ENCODE assay signal across 21 mouse cellular contexts in the genomic region with DNA sequence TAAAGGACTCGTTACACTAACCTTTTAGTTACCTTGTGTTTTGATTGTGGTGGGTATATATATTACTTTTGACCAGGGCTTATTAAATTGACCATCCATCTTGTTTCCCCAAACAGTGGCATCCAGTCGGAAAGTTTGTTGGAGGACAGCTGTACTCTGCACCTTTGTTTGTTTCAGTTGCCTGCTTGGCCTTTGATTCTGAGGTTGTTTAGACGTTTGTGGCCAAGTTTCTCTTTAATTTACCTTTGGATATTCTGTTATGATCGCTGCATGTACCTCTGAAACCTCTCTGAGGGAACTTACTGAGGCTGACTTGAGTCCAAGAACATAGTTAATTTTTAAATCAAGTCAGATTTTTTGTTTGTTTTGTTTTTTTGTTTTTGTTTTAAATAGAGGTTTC.
DNase-seq lines count a peak whose midpoint lies in the region; ATAC-seq and TF ChIP-seq lines count a peak whose summit lies in the region.
"Had no signal": no experiment of that assay in that cellular context is flagged by ENCODE, and none has a peak within 500 bp of the region (broad histone marks: within the 10 kb centered on the region; RNA-seq: fewer than 3 reads in every experiment).

No protein-coding gene starts in this region.

- H3K4me2 ChIP-seq in liver, embryonic 11.5 days = no peak overlapping the region

- peak overlapping the region; percentile 89 for H3K27ac ChIP-seq in kidney, adult 2 months (ENCODE audit: insufficient read depth, low read depth, low read length)
- H3K27ac ChIP-seq in liver, adult 2 months (replicated peaks; ENCODE audit: insufficient read depth, low read depth, low read length) = no peak overlapping the region
- no peak overlapping the region for H3K27ac ChIP-seq in liver, embryonic 11.5 days (ENCODE audit: low read depth, low read length)

- 32% methylated on average over 4 of the region's 4 CpGs for WGBS in kidney, adult 2 months
- WGBS in liver, adult 2 months = 44% methylated on average over 4 of the region's 4 CpGs
- 84% methylated on average over 4 of the region's 4 CpGs for WGBS in liver, embryonic 11.5 days

- H3K27me3 ChIP-seq in kidney, adult 2 months (replicated peaks; ENCODE audit: control insufficient read depth, insufficient read depth, low read length) = no peaks in the 10 kb centered on the region
- H3K27me3 ChIP-seq in liver, adult 2 months (ENCODE audit: control insufficient read depth, insufficient read depth, low read length) = no peaks in the 10 kb centered on the region
- no peaks in the 10 kb centered on the region for H3K27me3 ChIP-seq in liver, embryonic 11.5 days (replicated peaks; ENCODE audit: control insufficient read depth, insufficient read depth, low read length)
- H3K27me3 ChIP-seq: Patski had no signal

- no peaks in the 10 kb centered on the region; the same call in 1 of the 2 replicates for H3K36me3 ChIP-seq in kidney, adult 2 months (ENCODE audit: control insufficient read depth, insufficient read depth, low read length)
- H3K36me3 ChIP-seq in liver, adult 2 months (ENCODE audit: control insufficient read depth, insufficient read depth, low read length) = no peaks in the 10 kb centered on the region
- no peaks in the 10 kb centered on the region for H3K36me3 ChIP-seq in liver, embryonic 11.5 days (ENCODE audit: control insufficient read depth, insufficient read depth, low read length)
- H3K36me3 ChIP-seq: G1E had no signal

- H3K79me2 ChIP-seq in liver, adult 2 months (ENCODE audit: control insufficient read depth, insufficient read depth, low read length) = no peaks in the 10 kb centered on the region

- TF ChIP-seq POLR2A in kidney, adult 2 months (IDR thresholded peaks at IDR 0.05; ENCODE audit: low read depth, low read length) = no peak
- TF ChIP-seq POLR2A in liver, adult 2 months (IDR thresholded peaks at IDR 0.05; ENCODE audit: extremely low read depth, insufficient read depth, low read length) = no peak

- H3K9ac ChIP-seq in liver, adult 2 months (ENCODE audit: low read depth, low read length) = no peak overlapping the region
- no peak overlapping the region for H3K9ac ChIP-seq in liver, embryonic 11.5 days (ENCODE audit: low read depth, low read length)

- no peak for TF ChIP-seq CTCF in kidney, adult 2 months (conservative IDR thresholded peaks at IDR 0.05; ENCODE audit: insufficient read depth, insufficient read length, low read depth, low read length)
- no peak for TF ChIP-seq CTCF in liver, adult 2 months (IDR thresholded peaks at IDR 0.05; ENCODE audit: low read depth, low read length)

- no peak overlapping the region for H3K4me3 ChIP-seq in kidney, adult 2 months (ENCODE audit: insufficient read depth, low read depth, low read length)
- H3K4me3 ChIP-seq in liver, adult 2 months (ENCODE audit: insufficient read depth, low read depth, low read length) = no peak overlapping the region
- H3K4me3 ChIP-seq in liver, embryonic 11.5 days (ENCODE audit: low read depth, low read length) = no peak overlapping the region

- ATAC-seq in liver, embryonic 11.5 days (replicated peaks; ENCODE audit: low FRiP score) = no peak
- ATAC-seq: activated CD4-positive, CD25-positive, alpha-beta regulatory T cell, adult 4 months; CD4-positive, CD25-positive, alpha-beta regulatory T cell, adult 4 months; Patski had no signal

- peak; percentile 24 for DNase-seq in kidney, adult 11 months
- DNase-seq in kidney, adult 18-20 months = no peak
- DNase-seq in kidney, adult 2 months = peak; percentile 85
- DNase-seq in kidney, postnatal 14 days = no peak
- peak; percentile 83 for DNase-seq in kidney, adult 9 months
- DNase-seq in kidney, postnatal 10 days = no peak
- DNase-seq in liver, adult 2 months (ENCODE audit: extremely low read depth, low read depth, low spot score) = peak; percentile 62
- DNase-seq in liver, embryonic 11.5 days (ENCODE audit: low spot score) = no peak
- DNase-seq: adrenal gland, adult 2 months; adrenal gland, adult 8-10 months; adrenal gland, postnatal 10 days; adrenal gland, postnatal 14 days; adrenal gland, postnatal 25 days; adrenal gland, postnatal 36 days; B cell, adult 2 months; cerebellum, adult 11 months; cerebellum, adult 11-12 months had no signal

- no peaks in the 10 kb centered on the region for H3K9me3 ChIP-seq in liver, embryonic 11.5 days (ENCODE audit: control insufficient read depth, low read length)

- H3K4me1 ChIP-seq in kidney, adult 2 months (ENCODE audit: control insufficient read depth, insufficient read depth, low read length) = peaks cover 25% of the 10 kb centered on the region
- H3K4me1 ChIP-seq in liver, adult 2 months (ENCODE audit: control insufficient read depth, insufficient read depth, low read length) = no peaks in the 10 kb centered on the region
- peaks cover 15% of the 10 kb centered on the region for H3K4me1 ChIP-seq in liver, embryonic 11.5 days (replicated peaks; ENCODE audit: control insufficient read depth, insufficient read depth, low read length)

Comparison
In these comparisons a context has a peak if more than half of its experiments do, and no peak if none do; other contexts are left out.
1. DNase-seq: peak in kidney, adult 11 months (single experiment), kidney, adult 2 months (single experiment), kidney, adult 9 months (single experiment) and liver, adult 2 months (single experiment); none in kidney, adult 18-20 months (single experiment), kidney, postnatal 14 days (single experiment), kidney, postnatal 10 days (single experiment) and liver, embryonic 11.5 days (single experiment).